Comparison of ENCODE assay signal across 12 mouse cellular contexts in the genomic region with DNA sequence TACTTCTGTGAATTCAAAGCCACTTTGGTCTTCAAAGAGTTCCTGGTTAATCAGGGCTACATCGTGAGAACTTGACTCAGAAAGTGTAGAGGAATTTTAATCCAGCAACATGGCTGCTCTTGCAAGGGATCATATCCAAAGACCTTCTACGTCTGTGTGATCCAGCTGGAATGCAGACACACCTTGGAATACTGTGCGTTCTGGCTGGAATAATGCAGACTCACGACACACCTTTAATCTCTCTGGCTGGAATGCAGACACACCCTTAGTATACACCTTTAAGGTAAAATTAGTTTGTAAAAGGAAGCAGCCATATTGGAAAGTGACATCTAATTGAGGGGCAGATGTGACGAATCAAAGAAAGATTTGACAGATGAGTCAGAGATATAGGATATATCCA.
"Had no signal": no experiment of that assay in that cellular context is flagged by ENCODE, and none has a peak within 500 bp of the region (broad histone marks: within the 10 kb centered on the region; RNA-seq: fewer than 3 reads in every experiment).

No protein-coding gene starts in this region.

- H3K27ac ChIP-seq: layer of hippocampus, adult 2 months; limb, embryonic 10.5 days; liver, embryonic 15.5 days; macrophage; midbrain, embryonic 12.5 days had no signal

- H3K4me1 ChIP-seq: limb, embryonic 10.5 days; liver, embryonic 15.5 days; midbrain, embryonic 12.5 days had no signal

- H3K4me3 ChIP-seq: layer of hippocampus, adult 2 months; limb, embryonic 10.5 days; liver, embryonic 15.5 days; megakaryocyte, embryonic 14.5 days; midbrain, embryonic 12.5 days had no signal

- DNase-seq: kidney, postnatal 10 days; kidney, postnatal 4 days; lung, adult 2 months; lung, postnatal 10 days; thymus, postnatal 4 days had no signal

- H3K9me3 ChIP-seq: limb, embryonic 10.5 days; liver, embryonic 15.5 days; megakaryocyte, embryonic 14.5 days; midbrain, embryonic 12.5 days had no signal

- H3K9ac ChIP-seq: liver, embryonic 15.5 days; midbrain, embryonic 12.5 days had no signal

- H3K4me2 ChIP-seq: liver, embryonic 11.5 days; liver, embryonic 15.5 days; midbrain, embryonic 12.5 days had no signal

- H3K36me3 ChIP-seq: limb, embryonic 10.5 days; liver, embryonic 15.5 days; midbrain, embryonic 12.5 days had no signal

- H3K27me3 ChIP-seq: liver, embryonic 15.5 days; megakaryocyte, embryonic 14.5 days had no signal
